Mouse (Mus musculus): ENCODE measurements around the gene Dglucy. TPM values are rescaled to one million over a fixed set of nuclear protein-coding genes. Genes with fewer than 3 reads are reported as not detected.

The Dglucy gene
- polyA plus RNA-seq, 1 experiment from 2014 or later, result 2.6 TPM

- Histone ChIP-seq H3K4me3 (ENCODE audit: low read depth, low read length) (no peak overlapping the region), H3K27ac (ENCODE audit: low read depth, low read length) (no peak overlapping the region), H3K9me3 (ENCODE audit: control insufficient read depth) (no peaks in the 10 kb centered on the region), H3K36me3 (ENCODE audit: control insufficient read depth, insufficient read depth) (no peaks in the 10 kb centered on the region), H3K9ac (ENCODE audit: low read depth, low read length) (no peak overlapping the region), H3K4me1 (replicated peaks; ENCODE audit: control insufficient read depth, insufficient read depth, low read length) (no peaks in the 10 kb centered on the region), H3K27me3 (replicated peaks; ENCODE audit: control insufficient read depth, insufficient read depth, low read length) (no peaks in the 10 kb centered on the region), H3K4me2 (replicated peaks; ENCODE audit: low read depth) (no peak overlapping the region)
- no peak for TF ChIP-seq CTCF (IDR thresholded peaks at IDR 0.05; ENCODE audit: low read depth)
- WGBS, result 75% methylated on average over 4 of the region's 4 CpGs
- no peak for ATAC-seq
Observed at GRCm38 (mm10) chr12:100843171-100843570, 64.3 kb downstream of the Dglucy start.

DNA sequence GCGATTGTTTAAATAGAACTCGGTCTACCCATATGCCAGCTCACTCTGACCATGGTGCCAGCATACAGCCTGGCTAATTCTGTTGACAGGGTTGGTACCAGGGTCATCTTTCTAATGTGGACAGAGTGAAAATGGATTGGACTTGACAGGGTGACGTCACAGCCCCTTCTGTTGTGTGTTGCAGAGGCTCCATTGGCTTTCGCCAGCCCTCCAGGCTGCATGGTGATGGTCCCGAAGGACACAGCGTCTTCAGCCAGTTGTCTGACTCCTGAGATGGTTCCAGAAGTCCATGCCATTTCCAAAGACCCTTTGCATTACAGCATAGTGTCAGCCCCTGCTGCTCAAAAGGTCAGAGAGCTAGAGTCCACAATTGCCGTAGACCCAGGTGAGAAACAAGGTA lies 65.7 kb downstream of the Dglucy start:
- no peak for ATAC-seq
- Histone ChIP-seq H3K36me3 (ENCODE audit: control insufficient read depth, insufficient read depth) (no peaks in the 10 kb centered on the region), H3K4me2 (replicated peaks; ENCODE audit: low read depth) (no peak overlapping the region), H3K4me1 (replicated peaks; ENCODE audit: control insufficient read depth, insufficient read depth, low read length) (no peaks in the 10 kb centered on the region), H3K27ac (ENCODE audit: low read depth, low read length) (no peak overlapping the region), H3K4me3 (ENCODE audit: low read depth, low read length) (no peak overlapping the region), H3K9me3 (ENCODE audit: control insufficient read depth) (no peaks in the 10 kb centered on the region), H3K9ac (ENCODE audit: low read depth, low read length) (no peak overlapping the region), H3K27me3 (replicated peaks; ENCODE audit: control insufficient read depth, insufficient read depth, low read length) (no peaks in the 10 kb centered on the region)
- no peak for TF ChIP-seq CTCF (IDR thresholded peaks at IDR 0.05; ENCODE audit: low read depth)
- WGBS, result 86% methylated on average over 7 of the region's 7 CpGs

- Histone ChIP-seq H3K9me3 (ENCODE audit: control insufficient read depth) (no peaks in the 10 kb centered on the region), H3K27me3 (replicated peaks; ENCODE audit: control insufficient read depth, insufficient read depth, low read length) (no peaks in the 10 kb centered on the region), H3K4me3 (ENCODE audit: low read depth, low read length) (no peak overlapping the region), H3K36me3 (ENCODE audit: control insufficient read depth, insufficient read depth) (no peaks in the 10 kb centered on the region), H3K27ac (ENCODE audit: low read depth, low read length) (no peak overlapping the region), H3K4me1 (replicated peaks; ENCODE audit: control insufficient read depth, insufficient read depth, low read length) (no peaks in the 10 kb centered on the region), H3K4me2 (replicated peaks; ENCODE audit: low read depth) (no peak overlapping the region), H3K9ac (ENCODE audit: low read depth, low read length) (no peak overlapping the region)
- no peak for ATAC-seq
- WGBS, result 31% methylated on average over 2 of the region's 2 CpGs
- peak; percentile 50 for TF ChIP-seq CTCF (IDR thresholded peaks at IDR 0.05; ENCODE audit: low read depth)
Observed at GRCm38 (mm10) chr12:100845829-100846228, 67.0 kb downstream of the Dglucy start.

DNA sequence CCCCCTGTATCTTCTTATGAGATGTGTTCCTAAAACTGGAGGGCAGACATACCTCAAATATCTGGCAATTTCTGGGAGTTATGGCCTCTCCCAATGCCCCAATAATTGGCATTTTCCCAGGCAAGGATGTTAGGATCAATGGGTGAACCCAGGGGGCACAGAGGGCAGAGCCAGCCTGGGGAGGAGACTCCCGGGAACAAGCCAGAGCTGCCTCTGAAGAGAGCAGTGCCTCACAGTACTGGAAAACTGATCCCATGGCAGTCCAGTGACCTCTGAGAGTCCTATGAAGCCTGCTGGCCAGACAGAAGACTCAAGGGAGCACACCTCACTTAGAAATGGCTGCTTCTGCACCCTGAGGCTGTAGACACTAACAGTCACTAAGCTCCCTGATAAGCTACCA lies 67.7 kb downstream of the Dglucy start:
- no peaks in the 10 kb centered on the region for H3K27me3 ChIP-seq (replicated peaks; ENCODE audit: control insufficient read depth, insufficient read depth, low read length)
- TF ChIP-seq CTCF (IDR thresholded peaks at IDR 0.05; ENCODE audit: low read depth), result no peak
- H3K4me1 ChIP-seq (replicated peaks; ENCODE audit: control insufficient read depth, insufficient read depth, low read length), result no peaks in the 10 kb centered on the region
- no peak overlapping the region for H3K4me2 ChIP-seq (replicated peaks; ENCODE audit: low read depth)
- no peak overlapping the region for H3K4me3 ChIP-seq (ENCODE audit: low read depth, low read length)
- H3K9me3 ChIP-seq (ENCODE audit: control insufficient read depth), result no peaks in the 10 kb centered on the region
- no peak for ATAC-seq
- no peaks in the 10 kb centered on the region for H3K36me3 ChIP-seq (ENCODE audit: control insufficient read depth, insufficient read depth)
- H3K27ac ChIP-seq (ENCODE audit: low read depth, low read length), result no peak overlapping the region
- H3K9ac ChIP-seq (ENCODE audit: low read depth, low read length), result no peak overlapping the region
- WGBS, result 62% methylated on average over 1 of the region's 1 CpGs

GRCm38 (mm10) chr12:100847437-100848080 lies 68.7 kb downstream of the Dglucy start:
- Histone ChIP-seq H3K27ac (ENCODE audit: low read depth, low read length) (no peak overlapping the region), H3K4me2 (replicated peaks; ENCODE audit: low read depth) (no peak overlapping the region), H3K27me3 (replicated peaks; ENCODE audit: control insufficient read depth, insufficient read depth, low read length) (no peaks in the 10 kb centered on the region), H3K36me3 (ENCODE audit: control insufficient read depth, insufficient read depth) (no peaks in the 10 kb centered on the region), H3K4me3 (ENCODE audit: low read depth, low read length) (no peak overlapping the region), H3K9me3 (ENCODE audit: control insufficient read depth) (no peaks in the 10 kb centered on the region), H3K9ac (ENCODE audit: low read depth, low read length) (no peak overlapping the region), H3K4me1 (replicated peaks; ENCODE audit: control insufficient read depth, insufficient read depth, low read length) (no peaks in the 10 kb centered on the region)
- ATAC-seq, result no peak
- WGBS, result 42% methylated on average over 11 of the region's 11 CpGs
- no peak for TF ChIP-seq CTCF (IDR thresholded peaks at IDR 0.05; ENCODE audit: low read depth)

GRCm38 (mm10) chr12:100849421-100850138 lies 70.7 kb downstream of the Dglucy start:
- ATAC-seq, result peak; percentile 72; the same call in 1 of the 2 replicates
- WGBS, result 78% methylated on average over 7 of the region's 7 CpGs
- Histone ChIP-seq H3K27me3 (replicated peaks; ENCODE audit: control insufficient read depth, insufficient read depth, low read length) (no peaks in the 10 kb centered on the region), H3K36me3 (ENCODE audit: control insufficient read depth, insufficient read depth) (no peaks in the 10 kb centered on the region), H3K4me3 (ENCODE audit: low read depth, low read length) (no peak overlapping the region), H3K9ac (ENCODE audit: low read depth, low read length) (no peak overlapping the region), H3K4me1 (replicated peaks; ENCODE audit: control insufficient read depth, insufficient read depth, low read length) (no peaks in the 10 kb centered on the region), H3K4me2 (replicated peaks; ENCODE audit: low read depth) (no peak overlapping the region), H3K27ac (ENCODE audit: low read depth, low read length) (no peak overlapping the region), H3K9me3 (ENCODE audit: control insufficient read depth) (no peaks in the 10 kb centered on the region)
- TF ChIP-seq CTCF (IDR thresholded peaks at IDR 0.05; ENCODE audit: low read depth), result peak; percentile 96

All from intestine, postnatal 0 days (tissue).